Mouse (Mus musculus): Measurements from ENCODE around the gene Tiam2. TPM values are rescaled to one million over a fixed set of nuclear protein-coding genes. Genes with fewer than 3 reads are reported as not detected.

Tiam2 gene
- polyA plus RNA-seq, 1 experiment: 3.4 TPM

DNA sequence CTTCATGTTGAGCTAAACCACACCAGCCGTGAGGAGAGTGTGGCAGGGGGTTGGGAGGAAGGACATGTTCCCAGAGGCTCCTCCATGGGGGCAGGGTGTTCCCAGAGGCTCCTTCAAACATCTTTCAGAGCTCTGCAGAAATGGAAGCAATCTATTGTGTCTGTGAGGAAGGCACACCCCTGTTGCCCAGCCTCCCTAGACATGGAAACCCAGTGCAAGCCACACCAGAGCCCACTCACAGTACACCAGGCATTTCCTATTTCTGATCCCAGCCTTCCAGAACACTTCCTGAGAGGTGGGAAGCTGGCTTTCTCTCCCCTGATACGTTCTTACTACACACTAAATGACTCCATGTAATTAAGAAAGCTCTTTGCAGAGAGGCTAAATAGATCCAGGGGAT, 20.4 kb upstream of the Tiam2 start:
- 59% methylated on average over 2 of the region's 2 CpGs for WGBS
- H3K4me3 ChIP-seq (replicated peaks; ENCODE audit: control insufficient read depth, low read depth, low read length): no peak overlapping the region
- H3K4me1 ChIP-seq (ENCODE audit: control insufficient read depth, insufficient read depth, low read length): no peaks in the 10 kb centered on the region
- TF ChIP-seq POLR2A (IDR thresholded peaks at IDR 0.05; ENCODE audit: borderline replicate concordance, control insufficient read depth, low read depth, low read length): no peak
- no peak for TF ChIP-seq CTCF (IDR thresholded peaks at IDR 0.05; ENCODE audit: control insufficient read depth, insufficient read depth, low read length)
- H3K27ac ChIP-seq (ENCODE audit: control insufficient read depth, insufficient read depth, low read depth, low read length, poor library complexity): no peak overlapping the region

DNA sequence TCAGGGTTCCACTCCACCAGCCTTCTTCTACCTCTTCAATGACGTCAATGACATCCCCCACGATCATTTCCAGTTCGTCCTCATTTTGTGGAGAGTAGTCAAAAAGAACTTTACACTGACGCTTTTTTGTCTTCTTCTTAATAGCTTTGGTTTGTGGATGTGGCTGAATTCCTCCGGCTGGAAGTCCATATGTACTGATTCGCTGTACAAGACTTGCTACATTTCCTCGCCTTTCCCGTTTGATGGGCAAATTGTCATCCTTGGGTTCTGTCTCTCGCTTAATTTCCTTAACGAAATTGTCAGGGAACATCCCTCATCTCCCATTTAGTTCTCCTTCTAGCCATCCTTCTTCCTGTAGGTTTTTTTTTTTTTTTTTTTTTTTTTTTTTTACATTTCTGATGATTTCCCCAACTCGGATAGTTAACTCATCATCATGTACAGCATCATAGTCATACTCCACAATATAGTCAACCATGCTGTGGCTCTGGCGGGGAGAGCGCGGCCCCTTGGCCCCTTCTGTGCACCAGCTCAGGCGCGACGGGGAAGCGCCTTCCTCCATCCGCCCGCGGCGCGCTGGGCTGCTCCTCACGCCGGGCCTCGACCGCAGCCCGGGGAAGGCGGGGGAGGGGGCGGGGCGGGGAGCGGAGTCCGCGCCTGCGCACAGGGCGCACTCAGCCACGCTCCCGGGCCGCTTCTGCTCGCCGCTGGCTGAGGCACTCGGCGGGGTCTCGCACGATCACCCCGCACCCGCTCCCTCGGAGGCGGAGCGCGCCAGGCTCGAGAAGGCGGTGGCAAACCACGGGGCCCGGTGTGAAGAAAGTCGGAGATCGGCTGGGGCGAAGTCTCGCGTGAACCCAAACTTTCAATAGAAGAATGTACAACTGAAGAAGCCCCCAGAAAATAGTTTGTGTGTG, 12.4 kb upstream of the Tiam2 start:
- Histone ChIP-seq H3K4me1 (ENCODE audit: control insufficient read depth, insufficient read depth, low read length) (no peaks in the 10 kb centered on the region; the same call in 1 of the 2 replicates), H3K27ac (ENCODE audit: control insufficient read depth, insufficient read depth, low read depth, low read length, poor library complexity) (no peak overlapping the region), H3K4me3 (replicated peaks; ENCODE audit: control insufficient read depth, low read depth, low read length) (peak overlapping the region; percentile 47)
- TF ChIP-seq CTCF (IDR thresholded peaks at IDR 0.05; ENCODE audit: control insufficient read depth, insufficient read depth, low read length) (no peak), POLR2A (IDR thresholded peaks at IDR 0.05; ENCODE audit: borderline replicate concordance, control insufficient read depth, low read depth, low read length) (no peak)
- 7% methylated on average over 55 of the region's 60 CpGs for WGBS

DNA sequence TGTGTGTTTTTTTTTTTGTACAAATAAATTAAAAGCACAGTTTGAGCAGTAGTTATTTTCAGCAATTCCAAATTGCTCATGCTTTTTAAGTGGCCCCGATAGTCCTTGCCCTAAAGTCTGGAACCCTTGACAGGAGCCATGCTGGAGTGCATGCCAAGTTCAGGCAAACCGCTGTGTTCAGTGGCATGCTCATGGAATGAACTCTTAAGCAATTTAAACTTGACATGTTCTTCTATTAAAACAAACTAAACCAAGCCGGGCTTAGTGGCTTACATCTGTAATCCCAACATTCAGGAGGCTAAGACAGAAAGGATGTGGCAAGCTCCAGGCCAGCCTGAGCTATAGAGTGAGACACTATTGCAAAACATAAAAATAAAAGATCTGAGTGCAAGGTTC, 11.8 kb upstream of the Tiam2 start:
- 42% methylated on average over 3 of the region's 3 CpGs for WGBS
- TF ChIP-seq POLR2A (IDR thresholded peaks at IDR 0.05; ENCODE audit: borderline replicate concordance, control insufficient read depth, low read depth, low read length) (no peak), CTCF (IDR thresholded peaks at IDR 0.05; ENCODE audit: control insufficient read depth, insufficient read depth, low read length) (no peak)
- H3K4me3 ChIP-seq (replicated peaks; ENCODE audit: control insufficient read depth, low read depth, low read length): no peak overlapping the region
- H3K27ac ChIP-seq (ENCODE audit: control insufficient read depth, insufficient read depth, low read depth, low read length, poor library complexity): no peak overlapping the region
- no peaks in the 10 kb centered on the region; the same call in 1 of the 2 replicates for H3K4me1 ChIP-seq (ENCODE audit: control insufficient read depth, insufficient read depth, low read length)

DNA sequence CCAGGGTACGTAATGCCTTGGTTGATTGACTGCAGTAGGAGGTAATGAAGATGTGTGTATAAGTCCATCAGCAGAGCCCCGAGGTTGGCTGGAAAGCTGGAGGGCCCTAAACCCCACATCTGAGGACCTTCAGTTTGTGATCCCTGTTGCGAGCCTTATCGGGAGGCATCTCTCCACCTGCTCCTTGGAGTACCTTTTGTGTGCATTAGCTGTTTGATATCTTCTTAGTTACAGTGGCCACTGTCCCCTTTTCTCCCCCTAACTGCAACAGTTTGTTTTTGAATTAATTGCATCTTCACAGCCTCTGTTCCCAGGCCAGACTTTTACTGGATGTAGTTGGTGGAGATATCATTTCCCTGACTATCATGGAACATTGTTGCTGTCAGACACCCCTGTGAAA, 10.8 kb upstream of the Tiam2 start:
- 87% methylated on average over 4 of the region's 4 CpGs for WGBS
- no peak overlapping the region for H3K27ac ChIP-seq (ENCODE audit: control insufficient read depth, insufficient read depth, low read depth, low read length, poor library complexity)
- no peaks in the 10 kb centered on the region; the same call in 1 of the 2 replicates for H3K4me1 ChIP-seq (ENCODE audit: control insufficient read depth, insufficient read depth, low read length)
- TF ChIP-seq CTCF (IDR thresholded peaks at IDR 0.05; ENCODE audit: control insufficient read depth, insufficient read depth, low read length) (no peak), POLR2A (IDR thresholded peaks at IDR 0.05; ENCODE audit: borderline replicate concordance, control insufficient read depth, low read depth, low read length) (no peak)
- no peak overlapping the region for H3K4me3 ChIP-seq (replicated peaks; ENCODE audit: control insufficient read depth, low read depth, low read length)

DNA sequence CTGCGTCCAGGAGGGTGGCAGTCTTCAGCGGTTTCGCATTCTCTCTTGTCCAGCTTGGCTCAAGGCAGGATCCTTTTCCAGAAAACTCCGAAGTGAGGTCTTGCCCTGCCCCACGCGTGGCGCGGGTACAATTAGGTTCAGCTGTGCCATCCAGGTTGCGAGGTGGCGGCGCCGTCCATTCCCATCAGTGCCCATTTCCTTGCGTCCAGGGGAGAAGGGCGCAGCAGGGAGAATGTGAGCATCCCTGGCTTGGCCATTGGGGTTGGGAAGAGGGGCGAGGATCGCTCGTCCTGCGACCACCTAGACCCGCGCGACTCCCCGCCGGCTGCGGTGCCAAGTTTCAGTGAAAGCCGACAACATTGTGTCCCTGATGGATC, 518 bp downstream of the Tiam2 start:
- Histone ChIP-seq H3K4me1 (ENCODE audit: control insufficient read depth, insufficient read depth, low read length) (no peaks in the 10 kb centered on the region), H3K4me3 (replicated peaks; ENCODE audit: control insufficient read depth, low read depth, low read length) (peak overlapping the region; percentile 31), H3K27ac (ENCODE audit: control insufficient read depth, insufficient read depth, low read depth, low read length, poor library complexity) (no peak overlapping the region)
- no peak for TF ChIP-seq POLR2A (IDR thresholded peaks at IDR 0.05; ENCODE audit: borderline replicate concordance, control insufficient read depth, low read depth, low read length)
- no peak for TF ChIP-seq CTCF (IDR thresholded peaks at IDR 0.05; ENCODE audit: control insufficient read depth, insufficient read depth, low read length)
- WGBS: 2% methylated on average over 25 of the region's 25 CpGs

DNA sequence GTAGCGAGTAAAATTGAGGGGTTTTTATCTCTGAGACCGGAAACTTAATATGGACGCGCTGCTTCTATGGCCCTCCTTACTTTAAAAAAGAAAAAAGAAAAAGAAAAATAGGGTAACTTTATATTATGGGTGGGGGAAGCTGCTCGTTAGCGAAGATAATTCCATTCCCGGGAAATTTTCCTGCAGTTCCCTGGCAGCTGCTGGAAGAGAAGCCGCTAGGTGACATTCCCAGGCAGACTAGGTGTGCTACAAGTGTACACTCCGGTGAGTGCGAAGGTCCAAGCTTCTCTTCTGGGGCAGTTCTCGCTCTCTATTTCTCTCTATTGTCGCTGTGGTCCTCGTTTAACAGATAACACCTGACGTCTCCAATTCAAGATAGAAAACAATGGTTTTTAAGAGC, 962 bp downstream of the Tiam2 start:
- Histone ChIP-seq H3K4me3 (replicated peaks; ENCODE audit: control insufficient read depth, low read depth, low read length) (no peak overlapping the region), H3K27ac (ENCODE audit: control insufficient read depth, insufficient read depth, low read depth, low read length, poor library complexity) (no peak overlapping the region), H3K4me1 (ENCODE audit: control insufficient read depth, insufficient read depth, low read length) (no peaks in the 10 kb centered on the region)
- WGBS: 8% methylated on average over 14 of the region's 14 CpGs
- TF ChIP-seq POLR2A (IDR thresholded peaks at IDR 0.05; ENCODE audit: borderline replicate concordance, control insufficient read depth, low read depth, low read length) (no peak), CTCF (IDR thresholded peaks at IDR 0.05; ENCODE audit: control insufficient read depth, insufficient read depth, low read length) (no peak)

DNA sequence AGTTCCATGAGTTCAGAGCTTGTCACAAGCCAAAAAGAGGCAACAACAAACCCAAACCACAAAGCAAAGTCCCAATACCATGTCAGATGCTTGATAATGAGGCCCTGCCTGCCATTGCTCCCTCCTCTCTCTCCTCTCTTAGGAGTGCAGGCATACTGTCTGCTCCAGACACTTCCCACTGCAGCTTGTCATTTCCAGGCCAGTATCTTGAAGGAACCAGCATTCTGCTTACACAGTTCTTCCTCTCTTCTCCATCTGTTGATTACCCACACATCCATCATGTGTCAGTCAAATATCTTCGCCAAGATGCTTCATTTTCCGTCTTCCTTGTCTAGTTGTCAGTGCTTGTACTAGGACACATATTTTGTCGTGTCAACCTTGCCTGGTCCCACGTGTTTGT, 2.4 kb downstream of the Tiam2 start:
- no peak overlapping the region for H3K27ac ChIP-seq (ENCODE audit: control insufficient read depth, insufficient read depth, low read depth, low read length, poor library complexity)
- 76% methylated on average over 4 of the region's 4 CpGs for WGBS
- no peak overlapping the region for H3K4me3 ChIP-seq (replicated peaks; ENCODE audit: control insufficient read depth, low read depth, low read length)
- H3K4me1 ChIP-seq (ENCODE audit: control insufficient read depth, insufficient read depth, low read length): no peaks in the 10 kb centered on the region
- TF ChIP-seq CTCF (IDR thresholded peaks at IDR 0.05; ENCODE audit: control insufficient read depth, insufficient read depth, low read length) (no peak), POLR2A (IDR thresholded peaks at IDR 0.05; ENCODE audit: borderline replicate concordance, control insufficient read depth, low read depth, low read length) (no peak)

DNA sequence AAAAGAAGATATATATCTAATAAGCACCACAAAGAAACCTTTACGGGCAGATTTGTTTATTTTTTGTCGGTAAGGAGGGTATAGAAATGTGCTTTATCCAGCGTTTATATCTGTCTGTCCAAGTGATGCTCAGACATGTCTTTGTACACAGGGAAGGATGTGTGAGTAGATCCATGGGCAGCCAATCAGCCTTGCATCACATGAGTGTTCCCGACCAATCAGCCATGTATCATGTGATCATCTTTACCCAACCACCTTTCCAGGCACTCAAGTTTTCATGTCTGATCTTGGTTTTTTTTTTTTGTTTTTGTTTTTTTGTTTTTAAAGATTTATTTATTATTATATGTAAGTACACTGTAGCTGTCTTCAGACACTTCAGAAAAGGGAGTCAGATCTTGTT, 3.1 kb downstream of the Tiam2 start:
- WGBS: 78% methylated on average over 4 of the region's 4 CpGs
- H3K27ac ChIP-seq (ENCODE audit: control insufficient read depth, insufficient read depth, low read depth, low read length, poor library complexity): no peak overlapping the region
- TF ChIP-seq CTCF (IDR thresholded peaks at IDR 0.05; ENCODE audit: control insufficient read depth, insufficient read depth, low read length) (no peak), POLR2A (IDR thresholded peaks at IDR 0.05; ENCODE audit: borderline replicate concordance, control insufficient read depth, low read depth, low read length) (no peak)
- H3K4me1 ChIP-seq (ENCODE audit: control insufficient read depth, insufficient read depth, low read length): no peaks in the 10 kb centered on the region
- H3K4me3 ChIP-seq (replicated peaks; ENCODE audit: control insufficient read depth, low read depth, low read length): no peak overlapping the region

Measured in bone marrow, adult 2 months (tissue).